Mouse (Mus musculus) adrenal gland, postnatal 4 days (tissue): ENCODE results near the gene Ccdc144b. TPM values are rescaled to one million over a fixed set of nuclear protein-coding genes. Genes with fewer than 3 reads are reported as not detected.

Source experiments
- DNase-seq, 2 experiments: peaks; one replicate each; pipeline ENCODE4 v3.0.0; 2021 to 2022; ENCODE audit warnings: low spot score in 2 of 2, mixed read lengths in 2 of 2
- total RNA-seq, 2 experiments: library from RNA; stranded (reverse); gene quantifications; 2 replicates each; pipeline ENCODE4 v1.2.3; 2021

Gene Ccdc144b
- total RNA-seq, 2 experiments from 2014 or later, result not detected

- DNase-seq, result no peak
Measured at GRCm38 (mm10) chr3:36031740-36032510, 21.4 kb downstream of the Ccdc144b start.

GRCm38 (mm10) chr3:36029993-36030392 lies 23.4 kb downstream of the Ccdc144b start:
- DNase-seq, result no peak

- DNase-seq, result no peak
Measured at GRCm38 (mm10) chr3:36025732-36026131, 27.6 kb downstream of the Ccdc144b start.

DNA sequence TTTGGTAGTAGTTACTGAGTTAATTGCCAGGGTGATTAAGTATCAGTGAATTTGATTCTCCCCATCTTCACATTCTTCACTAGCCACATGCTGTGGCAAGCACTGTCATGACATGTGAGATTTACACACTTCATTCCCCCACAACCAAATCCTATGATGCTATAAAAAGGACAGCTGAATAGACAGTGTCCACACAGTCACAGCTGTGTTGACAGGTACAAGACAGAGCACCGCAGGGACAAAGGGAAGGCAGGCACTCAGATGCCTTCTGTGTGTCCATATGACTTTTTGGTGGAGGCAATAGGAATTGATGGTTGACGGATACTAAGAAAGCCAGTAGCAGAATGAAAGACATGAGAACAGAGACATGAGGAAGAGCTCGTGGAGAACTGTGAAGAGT lies 42.1 kb downstream of the Ccdc144b start:
- no peak for DNase-seq

- DNase-seq, result no peak
Measured at GRCm38 (mm10) chr3:36008411-36009154, 44.8 kb downstream of the Ccdc144b start.

DNA sequence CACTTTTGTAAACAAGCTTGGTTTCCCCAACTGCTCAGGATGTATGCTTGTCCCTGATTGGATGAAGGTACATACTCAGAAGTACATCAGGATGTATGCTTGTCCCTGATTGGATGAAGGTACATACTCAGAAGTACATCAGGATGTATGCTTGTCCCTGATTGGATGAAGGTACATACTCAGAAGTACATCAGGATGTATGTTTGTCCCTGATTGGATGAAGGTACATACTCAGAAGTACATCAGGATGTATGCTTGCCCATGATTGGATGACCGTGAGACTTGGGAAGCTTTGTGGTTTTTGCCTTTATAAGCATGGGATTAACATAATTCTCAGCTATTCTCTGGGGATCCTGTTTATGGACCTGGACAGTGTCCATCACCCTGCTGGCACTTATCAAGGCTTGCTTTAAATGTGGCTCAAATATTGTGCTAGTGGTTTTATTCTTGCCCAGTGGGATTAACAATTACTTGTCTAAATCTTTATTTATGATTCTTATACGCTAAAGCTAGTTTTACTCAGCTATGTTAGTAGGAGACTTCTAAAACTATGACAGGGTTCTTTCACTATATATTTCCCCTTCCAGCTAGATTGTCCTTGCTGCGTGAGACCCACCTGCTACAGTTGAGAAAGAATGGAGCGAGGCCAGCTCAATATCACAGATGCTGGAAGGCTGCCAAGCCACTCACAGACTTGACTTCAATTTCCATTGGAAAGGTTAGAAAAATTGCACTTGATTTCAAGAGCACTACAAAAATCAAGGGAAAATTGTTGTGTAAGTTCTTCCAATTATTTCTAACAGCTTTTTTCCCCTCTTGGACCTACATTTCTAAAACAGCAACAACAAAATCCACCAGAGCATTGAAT lies 49.1 kb downstream of the Ccdc144b start:
- no peak for DNase-seq

- peak; percentile 78 to 86 for DNase-seq
Measured at GRCm38 (mm10) chr3:36000275-36001239, 52.8 kb downstream of the Ccdc144b start, which contains the start of gene Mccc1. Gene Mccc1 (minus strand): TSS chr3:36000678.

DNA sequence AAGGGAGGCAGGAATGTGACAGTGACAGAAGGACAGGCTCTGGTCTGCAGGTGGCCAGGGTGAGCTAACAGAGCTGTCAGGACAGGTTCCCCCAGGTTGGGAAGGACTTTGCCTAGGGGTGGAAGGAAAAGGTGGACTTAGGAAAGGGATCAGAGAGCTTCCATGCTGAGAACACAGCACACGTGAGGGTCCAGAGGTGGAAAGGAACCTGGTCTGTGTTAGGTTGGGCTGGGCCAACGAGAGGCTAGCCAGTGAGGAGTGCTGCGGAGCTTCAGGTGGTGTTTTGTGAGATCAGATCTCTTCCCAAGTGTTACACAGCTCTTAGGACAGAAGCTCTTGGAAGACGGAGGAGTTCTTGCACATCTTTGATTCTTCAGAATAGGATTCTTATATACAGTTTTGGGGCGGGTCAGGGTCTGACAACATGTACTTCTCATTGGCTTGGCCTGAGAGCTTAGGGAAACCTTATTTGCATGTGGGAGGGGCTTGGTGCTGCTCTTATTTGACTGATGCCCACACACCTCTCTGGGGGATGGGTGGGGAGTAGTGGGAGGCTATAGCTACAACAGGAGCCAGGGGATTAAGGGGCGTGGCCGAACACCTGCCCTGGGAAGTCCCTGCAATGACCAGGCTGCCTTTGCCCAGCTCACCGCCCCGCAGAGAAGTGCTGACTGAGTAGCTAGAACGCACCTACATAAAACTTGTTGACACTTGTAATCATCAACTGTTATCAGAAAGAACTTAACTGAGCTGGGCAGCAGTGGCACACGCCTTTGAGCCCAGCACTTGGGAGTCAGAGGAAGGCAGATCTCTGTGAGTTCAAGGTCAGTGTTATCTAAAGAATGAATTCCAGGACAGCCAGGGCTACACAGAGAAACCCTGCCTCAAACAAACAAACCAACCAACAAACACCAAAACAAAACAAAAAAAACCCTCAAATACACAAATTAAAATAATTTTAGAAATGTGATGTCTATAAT lies 58.5 kb downstream of the Ccdc144b start:
- DNase-seq, result no peak

DNA sequence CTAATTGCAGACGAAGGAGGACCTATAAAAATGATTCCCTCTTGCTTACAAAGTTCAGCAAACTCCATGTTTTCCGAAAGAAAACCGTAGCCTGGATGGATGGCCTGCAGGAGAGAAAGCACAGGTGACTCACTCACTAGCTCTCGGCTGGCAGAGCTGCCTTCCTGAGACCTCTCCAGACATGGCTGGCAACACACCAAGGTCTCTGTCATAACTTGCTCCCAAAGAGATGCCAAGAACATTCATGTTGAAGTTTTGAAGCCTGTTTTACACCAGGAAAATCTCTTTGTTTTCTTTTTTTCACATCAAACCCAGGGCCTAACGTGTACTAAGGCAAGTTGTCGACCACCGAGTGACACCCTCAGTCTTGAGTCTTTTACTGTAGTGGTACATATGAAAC lies 62.6 kb downstream of the Ccdc144b start:
- DNase-seq, result no peak

- no peak for DNase-seq
Measured at GRCm38 (mm10) chr3:35988031-35988430, 65.3 kb downstream of the Ccdc144b start.

GRCm38 (mm10) chr3:35986266-35986665 lies 67.1 kb downstream of the Ccdc144b start:
- DNase-seq, result no peak

DNA sequence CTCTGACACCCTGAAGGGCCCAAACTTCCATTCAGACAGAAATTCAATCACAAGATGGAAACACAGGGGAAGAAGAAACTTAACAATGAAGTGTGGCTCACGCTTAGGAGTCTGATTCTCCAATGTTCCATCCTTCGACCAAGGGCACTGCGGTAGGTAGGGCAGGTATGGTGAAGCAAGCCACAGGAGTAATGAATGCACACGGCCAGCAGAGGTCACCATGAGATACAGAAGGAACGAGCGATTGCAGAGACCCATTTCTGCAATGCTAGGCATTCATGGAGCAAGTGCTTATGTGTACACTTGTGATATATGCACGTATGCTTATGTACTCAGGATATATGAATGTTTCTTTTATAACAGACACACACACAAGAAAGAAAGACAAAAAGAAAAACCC lies 79.8 kb downstream of the Ccdc144b start:
- DNase-seq, result no peak

DNA sequence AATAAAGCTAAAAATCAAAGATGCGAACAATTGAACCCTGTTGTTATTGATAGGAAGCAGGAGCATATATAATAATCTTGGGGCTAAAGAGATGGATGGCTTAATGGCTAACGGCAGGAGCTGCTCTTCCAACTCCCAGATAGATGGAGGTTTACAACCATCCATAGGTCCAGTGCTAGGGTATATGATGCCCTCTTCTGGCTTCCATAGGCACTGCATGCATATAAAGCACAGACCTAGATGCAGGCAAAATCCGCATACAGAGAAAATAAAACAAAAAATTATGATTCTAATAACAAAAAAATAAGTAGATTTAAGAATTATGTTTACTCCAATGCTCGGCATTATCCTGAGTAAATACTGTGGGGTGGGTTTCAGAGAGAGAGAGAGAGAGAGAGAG lies 80.4 kb downstream of the Ccdc144b start:
- DNase-seq, result no peak

DNA sequence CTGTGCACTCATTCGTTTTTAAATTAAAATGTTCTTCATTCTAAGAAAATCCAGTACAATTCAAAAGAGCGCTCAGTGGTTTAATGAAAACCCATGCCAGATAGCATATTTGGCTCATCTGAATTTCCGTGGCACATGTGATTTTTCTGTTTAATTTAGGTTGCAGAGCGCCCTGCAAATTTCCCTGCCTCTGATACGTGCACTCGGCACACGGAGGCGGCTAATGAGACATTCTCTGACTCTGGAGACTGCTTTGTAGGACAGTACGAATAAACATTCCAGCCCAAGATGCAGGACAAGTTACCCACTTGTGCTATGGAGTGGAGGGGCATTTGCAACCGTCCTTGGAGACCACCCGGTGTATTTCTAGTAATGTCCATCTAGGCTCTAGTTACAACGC lies 82.2 kb downstream of the Ccdc144b start:
- no peak for DNase-seq

DNA sequence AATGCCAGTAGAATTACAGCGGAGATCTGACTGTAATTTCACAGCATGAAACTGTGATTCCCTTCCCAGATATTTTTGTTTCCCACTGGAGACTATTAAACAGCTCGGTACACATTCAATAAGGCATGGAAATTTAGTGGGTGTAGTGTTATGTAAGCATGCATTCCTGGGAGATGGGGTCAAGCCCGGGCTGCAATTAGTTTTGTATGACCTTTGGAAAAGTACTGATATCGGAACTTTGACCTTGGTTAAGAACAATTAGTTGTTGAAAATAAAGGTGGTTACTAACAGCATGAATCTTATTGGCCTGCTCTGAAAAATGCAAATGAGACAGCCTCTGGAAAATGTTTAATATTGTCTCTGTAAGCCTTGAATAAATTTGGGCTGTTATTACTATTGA lies 82.9 kb downstream of the Ccdc144b start:
- no peak for DNase-seq

GRCm38 (mm10) chr3:35967366-35967921 lies 85.9 kb downstream of the Ccdc144b start:
- DNase-seq, result no peak

DNA sequence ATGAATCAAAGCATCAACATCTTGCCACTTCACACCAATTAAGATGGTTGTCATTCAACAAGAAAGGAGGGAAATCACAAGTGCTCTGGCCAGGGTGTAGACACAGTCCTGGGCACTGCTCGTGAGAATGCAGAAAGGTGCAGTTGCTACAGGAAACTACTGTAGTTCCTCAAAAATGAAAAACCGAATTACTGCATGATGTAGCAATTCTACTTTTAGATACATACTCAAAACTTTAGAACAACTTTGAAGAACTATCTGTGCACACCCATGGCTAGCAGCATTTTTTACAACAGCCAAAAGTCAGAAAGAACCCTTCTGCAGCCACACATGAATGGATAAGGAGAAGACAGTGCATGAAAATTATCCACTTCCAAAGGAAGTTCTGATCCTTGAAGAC lies 86.9 kb downstream of the Ccdc144b start:
- DNase-seq, result no peak

- DNase-seq, result no peak
Measured at GRCm38 (mm10) chr3:35964928-35965327, 88.4 kb downstream of the Ccdc144b start.

- no peak for DNase-seq
Measured at GRCm38 (mm10) chr3:35963921-35964320, 89.4 kb downstream of the Ccdc144b start.
